Mouse (Mus musculus): ENCODE results near the gene Ms4a15.

GRCm38 (mm10) chr19:11037570-11037969 is 44.5 kb upstream of the Ms4a15 start:
- no peak for TF ChIP-seq CTCF (IDR thresholded peaks at IDR 0.05; ENCODE audit: control insufficient read depth, insufficient read depth, insufficient read length)
- no peak for TF ChIP-seq MAX (IDR thresholded peaks at IDR 0.05)
- no peak for TF ChIP-seq USF1 (IDR thresholded peaks at IDR 0.05; ENCODE audit: low read depth)
- no peak for TF ChIP-seq MYOD1 (IDR thresholded peaks at IDR 0.05; ENCODE audit: control insufficient read depth, insufficient read length, low read depth)
